Mouse (Mus musculus) liver, embryonic 16.5 days (tissue): ENCODE data around the gene Cwc22. TPM values are rescaled to one million over a fixed set of nuclear protein-coding genes. Genes with fewer than 3 reads are reported as not detected.

ENCODE experiments used
- ATAC-seq: fragments of 200-750 bp; cut with Nextera tagmentation; 2 replicates; pipeline ENCODE4 v1.8.0; 2017; ENCODE audit warnings: low read depth, mild to moderate bottlenecking, moderate number of reproducible peaks, moderate library complexity
- H3K27ac ChIP-seq: fragments of 300-500 bp; sonication (generic); 2 replicates; pipeline ENCODE4 v1.5.1; 2014; ENCODE audit warnings: mild to moderate bottlenecking, low read length
- H3K27me3 ChIP-seq: fragments of 300-500 bp; sonication (generic); 2 replicates; pipeline ENCODE4 v1.6.1; 2014; ENCODE audit warnings: low read depth, low read length, mixed read lengths; ENCODE audit not compliant: control insufficient read depth, insufficient read depth
- H3K36me3 ChIP-seq: fragments of 300-500 bp; sonication (generic); 2 replicates; pipeline ENCODE4 v1.6.1; 2014; ENCODE audit warnings: mild to moderate bottlenecking; ENCODE audit not compliant: control insufficient read depth, insufficient read depth
- H3K4me1 ChIP-seq: fragments of 300-500 bp; sonication (generic); 2 replicates; pipeline ENCODE4 v1.6.1; 2014; ENCODE audit warnings: low read depth, low read length, mixed read lengths; ENCODE audit not compliant: control insufficient read depth
- H3K4me2 ChIP-seq: fragments of 300-500 bp; sonication (generic); 2 replicates; pipeline ENCODE4 v1.6.1; 2014; ENCODE audit warnings: low read depth, low read length, mixed read lengths
- H3K4me3 ChIP-seq: fragments of 300-500 bp; sonication (generic); 2 replicates; pipeline ENCODE4 v1.5.1; 2014; ENCODE audit warnings: low read depth, mild to moderate bottlenecking, low read length
- H3K9ac ChIP-seq: fragments of 300-500 bp; sonication (generic); 2 replicates; pipeline ENCODE4 v1.6.1; 2014; ENCODE audit warnings: low read depth, low read length
- H3K9me3 ChIP-seq: fragments of 300-500 bp; sonication (generic); replicated peaks from 2 replicates; pipeline ENCODE4 v1.6.1; 2016; ENCODE audit warnings: low read length; ENCODE audit not compliant: control insufficient read depth
- WGBS: fragments of 180-500 bp; shearing (Covaris S2); extraction: QIAGEN DNeasy Blood & Tissue Kit; methylation state at CpG from one replicate; pipeline ENCODE4 v1.1.7; 2014; ENCODE audit not compliant: insufficient replicate concordance; 5-methylcytosine and 5-hydroxymethylcytosine counted together
- polyA plus RNA-seq: library from polyadenylated mRNA; unstranded; fragments of >200 nt; fragmentation: Nextera tagmentation; extraction: Ambion mirVana; gene quantifications from 2 replicates; pipeline ENCODE4 v1.2.1, GENCODE M21; 2015

Gene Cwc22
- polyA plus RNA-seq, 1 experiment from 2014 or later = 11.7 TPM

GRCm38 (mm10) chr2:77925187-77925924 is 20.8 kb downstream of the Cwc22 start:
- H3K27me3 ChIP-seq = no peaks in the 10 kb centered on the region
- WGBS = 82% methylated on average over 7 of the region's 7 CpGs
- no peaks in the 10 kb centered on the region for H3K4me1 ChIP-seq
- no peaks in the 10 kb centered on the region for H3K9me3 ChIP-seq
- H3K27ac ChIP-seq = no peak overlapping the region
- H3K36me3 ChIP-seq = peaks cover 14% of the 10 kb centered on the region
- no peak overlapping the region for H3K9ac ChIP-seq
- H3K4me3 ChIP-seq = no peak overlapping the region
- no peak for ATAC-seq
- H3K4me2 ChIP-seq = no peak overlapping the region

- Histone ChIP-seq H3K9ac (no peak overlapping the region), H3K9me3 (no peaks in the 10 kb centered on the region), H3K27ac (no peak overlapping the region), H3K27me3 (no peaks in the 10 kb centered on the region), H3K4me1 (no peaks in the 10 kb centered on the region), H3K4me2 (no peak overlapping the region), H3K4me3 (no peak overlapping the region), H3K36me3 (peaks cover 14% of the 10 kb centered on the region)
- WGBS = 89% methylated on average over 3 of the region's 3 CpGs
- no peak for ATAC-seq
Observed at GRCm38 (mm10) chr2:77924003-77924402, 22.2 kb downstream of the Cwc22 start.

- Histone ChIP-seq H3K9me3 (no peaks in the 10 kb centered on the region), H3K4me1 (no peaks in the 10 kb centered on the region), H3K27ac (no peak overlapping the region), H3K4me2 (no peak overlapping the region), H3K4me3 (no peak overlapping the region), H3K9ac (no peak overlapping the region), H3K27me3 (no peaks in the 10 kb centered on the region), H3K36me3 (peaks cover 10% of the 10 kb centered on the region)
- ATAC-seq = no peak
- WGBS = 88% methylated on average over 8 of the region's 8 CpGs
Observed at GRCm38 (mm10) chr2:77923182-77923581, 23.0 kb downstream of the Cwc22 start.

- no peak for ATAC-seq
- Histone ChIP-seq H3K27me3 (no peaks in the 10 kb centered on the region), H3K36me3 (peaks cover 14% of the 10 kb centered on the region), H3K27ac (no peak overlapping the region), H3K9ac (no peak overlapping the region), H3K9me3 (no peaks in the 10 kb centered on the region), H3K4me2 (no peak overlapping the region), H3K4me3 (no peak overlapping the region), H3K4me1 (no peaks in the 10 kb centered on the region)
- 91% methylated on average over 4 of the region's 4 CpGs for WGBS
Observed at GRCm38 (mm10) chr2:77921307-77921706, 24.9 kb downstream of the Cwc22 start.

- Histone ChIP-seq H3K27ac (no peak overlapping the region), H3K4me2 (no peak overlapping the region), H3K27me3 (no peaks in the 10 kb centered on the region), H3K4me3 (no peak overlapping the region), H3K4me1 (no peaks in the 10 kb centered on the region), H3K36me3 (peaks cover 14% of the 10 kb centered on the region), H3K9me3 (no peaks in the 10 kb centered on the region), H3K9ac (no peak overlapping the region)
- WGBS = 80% methylated on average over 2 of the region's 2 CpGs
- no peak for ATAC-seq
Observed at GRCm38 (mm10) chr2:77920621-77921020, 25.6 kb downstream of the Cwc22 start.

GRCm38 (mm10) chr2:77918474-77918873 is 27.7 kb downstream of the Cwc22 start:
- no peaks in the 10 kb centered on the region for H3K4me1 ChIP-seq
- H3K27me3 ChIP-seq = no peaks in the 10 kb centered on the region
- H3K36me3 ChIP-seq = peaks cover 8% of the 10 kb centered on the region
- H3K4me3 ChIP-seq = no peak overlapping the region
- no peak overlapping the region for H3K9ac ChIP-seq
- no peaks in the 10 kb centered on the region for H3K9me3 ChIP-seq
- H3K4me2 ChIP-seq = no peak overlapping the region
- WGBS = 69% methylated on average over 3 of the region's 3 CpGs
- H3K27ac ChIP-seq = no peak overlapping the region
- ATAC-seq = no peak

- WGBS = 73% methylated on average over 2 of the region's 2 CpGs
- Histone ChIP-seq H3K4me1 (no peaks in the 10 kb centered on the region), H3K27ac (no peak overlapping the region), H3K36me3 (peaks cover 6% of the 10 kb centered on the region), H3K4me3 (no peak overlapping the region), H3K4me2 (no peak overlapping the region), H3K9me3 (no peaks in the 10 kb centered on the region), H3K9ac (no peak overlapping the region), H3K27me3 (no peaks in the 10 kb centered on the region)
- no peak for ATAC-seq
Observed at GRCm38 (mm10) chr2:77918006-77918405, 28.2 kb downstream of the Cwc22 start.

- peaks cover 6% of the 10 kb centered on the region for H3K36me3 ChIP-seq
Observed at GRCm38 (mm10) chr2:77917360-77917734, 28.8 kb downstream of the Cwc22 start.

GRCm38 (mm10) chr2:77916586-77917359 is 29.4 kb downstream of the Cwc22 start:
- Histone ChIP-seq H3K4me1 (no peaks in the 10 kb centered on the region), H3K27ac (no peak overlapping the region), H3K9me3 (no peaks in the 10 kb centered on the region), H3K4me2 (no peak overlapping the region), H3K9ac (no peak overlapping the region), H3K4me3 (no peak overlapping the region), H3K36me3 (peaks cover 6% of the 10 kb centered on the region), H3K27me3 (no peaks in the 10 kb centered on the region)
- 79% methylated on average over 8 of the region's 8 CpGs for WGBS
- ATAC-seq = no peak

More at GRCm38 (mm10) chr2:77917360-77917734, 28.8 kb downstream of the Cwc22 start:
- Histone ChIP-seq H3K9ac (no peak overlapping the region), H3K9me3 (no peaks in the 10 kb centered on the region), H3K4me3 (no peak overlapping the region), H3K27ac (no peak overlapping the region), H3K27me3 (no peaks in the 10 kb centered on the region), H3K4me1 (no peaks in the 10 kb centered on the region), H3K4me2 (no peak overlapping the region)
- 87% methylated on average over 3 of the region's 3 CpGs for WGBS
- ATAC-seq = no peak
